Mouse (Mus musculus) olfactory bulb, adult 2 months (tissue): ENCODE measurements around the gene Ece1. TPM values are rescaled to one million over a fixed set of nuclear protein-coding genes. Genes with fewer than 3 reads are reported as not detected.
"Not testable (repeated sequence)": the region's sequence is repeated elsewhere in the genome, so short reads cannot be mapped to it uniquely, and the experiment has no call there.

Source experiments
- H3K27ac ChIP-seq: fragments of 200-500 bp; 2 replicates; pipeline ENCODE4 v1.5.1; 2012; ENCODE audit warnings: low read depth, low read length; ENCODE audit not compliant: insufficient read depth
- H3K4me1 ChIP-seq: fragments of 200-500 bp; 2 replicates; pipeline ENCODE4 v1.6.1; 2012; ENCODE audit warnings: low read length; ENCODE audit not compliant: control insufficient read depth, insufficient read depth
- H3K4me3 ChIP-seq: fragments of 200-500 bp; 2 replicates; pipeline ENCODE4 v1.5.1; 2012; ENCODE audit warnings: mild to moderate bottlenecking, low read depth, low read length, moderate library complexity; ENCODE audit not compliant: insufficient read depth
- CTCF ChIP-seq: fragments of 200-500 bp; IDR thresholded peaks from 2 replicates; pipeline ENCODE4 v1.5.1; 2012; ENCODE audit warnings: low read depth, mild to moderate bottlenecking, low read length, moderate library complexity; ENCODE audit not compliant: insufficient read depth
- POLR2A ChIP-seq: fragments of 200-500 bp; IDR thresholded peaks from 2 replicates; pipeline ENCODE4 v1.6.1; 2012; ENCODE audit warnings: mild to moderate bottlenecking, low read depth, low read length, moderate library complexity; ENCODE audit not compliant: insufficient read depth
- WGBS: fragments of 180-500 bp; shearing (Covaris S2); methylation state at CpG from one replicate; pipeline ENCODE4 v1.1.7; 2018; 5-methylcytosine and 5-hydroxymethylcytosine counted together
- polyA plus RNA-seq: library from polyadenylated mRNA; stranded (reverse); fragments of >200 nt; gene quantifications from 2 replicates; pipeline ENCODE4 v1.2.4, GENCODE M21; 2012; ENCODE audit warnings: low replicate concordance; ENCODE audit not compliant: missing spikeins, insufficient read depth, insufficient read length

Ece1 gene
- polyA plus RNA-seq, 1 experiment, result not detected

DNA sequence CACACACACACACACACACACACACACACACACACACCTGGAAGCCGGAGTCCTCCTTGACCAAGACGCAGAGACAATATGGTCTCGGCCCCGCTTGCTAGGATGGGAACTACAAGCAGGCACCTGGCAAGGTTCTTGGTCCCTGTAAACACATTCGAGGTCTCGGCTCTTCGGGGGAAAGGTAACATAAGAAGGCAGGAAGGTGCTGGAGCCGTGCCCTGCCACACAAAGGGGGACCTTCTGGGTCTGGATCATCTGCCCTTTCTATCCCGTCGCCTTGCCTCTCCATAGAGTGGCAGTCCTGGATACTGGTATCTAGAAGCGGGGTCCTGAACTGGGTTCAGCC, 102.5 kb downstream of the Ece1 start:
- no peak for TF ChIP-seq POLR2A
- TF ChIP-seq CTCF, result no peak
- 95% methylated on average over 11 of the region's 11 CpGs for WGBS
- no peak overlapping the region for H3K27ac ChIP-seq
- H3K4me3 ChIP-seq, result no peak overlapping the region
- peaks cover 15% of the 10 kb centered on the region for H3K4me1 ChIP-seq

DNA sequence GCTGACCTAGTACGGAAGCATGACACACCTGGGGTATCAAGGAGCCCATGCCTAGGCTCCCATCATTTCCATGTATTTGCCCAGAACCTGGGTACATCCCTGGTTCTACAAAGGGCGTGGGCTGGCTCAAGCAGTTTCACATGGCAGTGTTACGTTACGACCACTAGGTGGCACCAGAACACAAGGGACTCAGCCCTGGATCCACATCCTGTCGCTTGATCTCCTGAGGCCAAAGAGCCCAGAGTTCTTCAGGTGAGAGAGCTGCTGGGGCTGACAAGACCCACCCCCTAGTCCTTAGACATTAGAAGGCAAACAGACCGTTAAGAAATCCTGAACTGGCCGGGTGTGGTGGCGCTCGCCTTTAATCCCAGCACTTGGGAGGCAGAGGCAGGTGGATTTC, 106.2 kb downstream of the Ece1 start:
- no peak overlapping the region for H3K4me3 ChIP-seq
- H3K27ac ChIP-seq, result no peak overlapping the region
- 11% methylated on average over 9 of the region's 9 CpGs for WGBS
- peaks cover 4% of the 10 kb centered on the region; the same call in 1 of the 2 replicates for H3K4me1 ChIP-seq
- TF ChIP-seq POLR2A, result no peak
- peak; percentile 77 for TF ChIP-seq CTCF

DNA sequence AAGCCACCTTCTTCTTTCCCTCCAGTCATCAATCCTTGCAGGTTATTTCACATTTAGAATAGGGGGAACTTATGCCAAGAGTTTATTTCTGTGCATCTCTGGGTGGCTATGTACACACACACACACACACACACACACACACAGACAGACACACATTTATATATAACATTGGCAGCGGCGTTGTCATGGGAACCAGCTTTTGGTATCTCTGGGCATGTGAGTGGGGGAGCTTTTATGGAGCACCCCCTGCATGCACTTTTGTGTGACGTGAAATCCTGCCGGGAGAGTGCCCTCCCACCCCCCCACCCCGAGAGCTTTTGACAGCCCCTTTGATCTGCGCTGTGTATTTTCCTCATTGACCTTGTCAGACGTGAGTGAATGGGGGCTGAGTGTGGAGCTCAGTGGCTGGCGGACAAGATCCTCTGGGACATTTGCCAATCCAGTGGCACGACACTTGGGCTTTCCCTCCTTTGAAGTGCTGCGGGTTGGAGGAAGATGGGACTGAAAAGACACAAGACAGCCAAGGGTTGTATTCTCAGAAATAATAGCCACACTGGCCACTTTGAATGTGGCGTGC, 108.7 kb downstream of the Ece1 start:
- not testable (repeated sequence) for H3K4me1 ChIP-seq, H3K4me3 ChIP-seq, H3K27ac ChIP-seq
- WGBS, result no CpG with 5 or more reads among the region's 11 CpGs

DNA sequence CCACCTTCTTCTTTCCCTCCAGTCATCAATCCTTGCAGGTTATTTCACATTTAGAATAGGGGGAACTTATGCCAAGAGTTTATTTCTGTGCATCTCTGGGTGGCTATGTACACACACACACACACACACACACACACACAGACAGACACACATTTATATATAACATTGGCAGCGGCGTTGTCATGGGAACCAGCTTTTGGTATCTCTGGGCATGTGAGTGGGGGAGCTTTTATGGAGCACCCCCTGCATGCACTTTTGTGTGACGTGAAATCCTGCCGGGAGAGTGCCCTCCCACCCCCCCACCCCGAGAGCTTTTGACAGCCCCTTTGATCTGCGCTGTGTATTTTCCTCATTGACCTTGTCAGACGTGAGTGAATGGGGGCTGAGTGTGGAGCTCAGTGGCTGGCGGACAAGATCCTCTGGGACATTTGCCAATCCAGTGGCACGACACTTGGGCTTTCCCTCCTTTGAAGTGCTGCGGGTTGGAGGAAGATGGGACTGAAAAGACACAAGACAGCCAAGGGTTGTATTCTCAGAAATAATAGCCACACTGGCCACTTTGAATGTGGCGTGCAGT, 112.9 kb downstream of the Ece1 start:
- not testable (repeated sequence) for H3K27ac ChIP-seq, H3K4me3 ChIP-seq, H3K4me1 ChIP-seq
- WGBS, result no CpG with 5 or more reads among the region's 11 CpGs

DNA sequence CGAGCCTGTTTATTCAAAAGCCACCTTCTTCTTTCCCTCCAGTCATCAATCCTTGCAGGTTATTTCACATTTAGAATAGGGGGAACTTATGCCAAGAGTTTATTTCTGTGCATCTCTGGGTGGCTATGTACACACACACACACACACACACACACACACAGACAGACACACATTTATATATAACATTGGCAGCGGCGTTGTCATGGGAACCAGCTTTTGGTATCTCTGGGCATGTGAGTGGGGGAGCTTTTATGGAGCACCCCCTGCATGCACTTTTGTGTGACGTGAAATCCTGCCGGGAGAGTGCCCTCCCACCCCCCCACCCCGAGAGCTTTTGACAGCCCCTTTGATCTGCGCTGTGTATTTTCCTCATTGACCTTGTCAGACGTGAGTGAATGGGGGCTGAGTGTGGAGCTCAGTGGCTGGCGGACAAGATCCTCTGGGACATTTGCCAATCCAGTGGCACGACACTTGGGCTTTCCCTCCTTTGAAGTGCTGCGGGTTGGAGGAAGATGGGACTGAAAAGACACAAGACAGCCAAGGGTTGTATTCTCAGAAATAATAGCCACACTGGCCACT, 117.1 kb downstream of the Ece1 start:
- WGBS, result no CpG with 5 or more reads among the region's 11 CpGs
- H3K4me1 ChIP-seq, H3K27ac ChIP-seq, H3K4me3 ChIP-seq: not testable (repeated sequence)

DNA sequence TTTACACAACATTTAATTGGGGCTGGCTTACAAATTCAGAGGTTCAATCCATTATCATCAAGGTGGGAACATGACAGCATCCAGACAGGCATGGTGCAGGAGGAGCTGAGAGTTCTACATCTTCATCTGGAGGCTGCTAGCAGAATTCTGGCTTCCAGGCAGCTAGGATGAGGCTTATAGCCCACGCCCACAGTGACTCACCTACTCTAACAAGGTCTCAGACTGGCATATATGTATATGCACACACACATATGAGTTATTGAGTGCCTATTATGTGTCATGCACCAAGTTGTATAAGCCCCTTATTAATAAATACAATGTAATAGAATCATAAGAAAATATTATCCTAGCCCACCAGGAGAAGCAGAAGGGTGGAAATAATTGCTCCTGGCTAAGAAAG, 120.8 kb downstream of the Ece1 start:
- Histone ChIP-seq H3K4me3 (no peak overlapping the region), H3K27ac (no peak overlapping the region), H3K4me1 (peaks cover 3% of the 10 kb centered on the region; the same call in 1 of the 2 replicates)
- WGBS, result 76% methylated on average over 1 of the region's 1 CpGs
- TF ChIP-seq POLR2A (no peak), CTCF (no peak)

DNA sequence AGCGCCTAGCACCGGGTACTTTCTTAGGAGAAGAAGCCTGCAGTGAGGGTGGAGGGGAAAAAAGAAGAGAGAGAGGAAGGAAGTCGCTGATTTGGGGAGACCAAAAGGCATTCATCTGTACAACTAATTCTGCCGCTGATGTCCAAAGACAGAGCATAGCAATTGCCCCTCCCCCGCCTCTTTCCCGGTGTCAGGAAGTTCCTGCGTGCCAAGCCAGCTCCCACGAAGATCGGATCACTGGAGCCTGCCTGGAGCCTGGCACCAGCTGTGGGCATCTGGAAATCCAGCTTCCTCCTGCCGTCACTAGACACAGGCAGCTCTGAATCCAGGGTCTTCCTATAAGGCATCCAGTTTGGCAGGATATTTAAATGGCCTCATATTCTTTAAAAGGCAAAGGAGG, 122.2 kb downstream of the Ece1 start:
- Histone ChIP-seq H3K4me1 (peaks cover 3% of the 10 kb centered on the region; the same call in 1 of the 2 replicates), H3K4me3 (no peak overlapping the region), H3K27ac (no peak overlapping the region)
- no peak for TF ChIP-seq CTCF
- no peak for TF ChIP-seq POLR2A
- WGBS, result 20% methylated on average over 10 of the region's 10 CpGs

DNA sequence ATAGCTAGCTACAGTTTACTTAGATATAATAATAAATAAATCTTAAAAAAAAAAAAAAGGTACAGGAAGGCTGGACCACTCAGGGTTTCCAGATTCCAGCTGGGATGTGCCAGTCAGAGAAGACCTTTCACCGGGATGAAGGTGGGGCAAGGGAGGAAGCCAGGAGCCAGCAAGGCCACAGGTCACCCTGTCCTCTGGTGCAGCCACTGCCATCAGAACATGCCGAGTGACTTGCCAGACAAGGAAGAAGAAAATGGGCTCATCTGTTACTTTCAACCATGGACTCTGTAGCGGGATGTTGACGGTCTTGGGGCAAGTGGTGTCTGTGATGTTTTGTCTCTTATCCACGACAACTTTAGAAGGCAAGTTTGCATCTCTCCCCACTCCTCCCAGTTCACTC, 122.7 kb downstream of the Ece1 start:
- TF ChIP-seq POLR2A, result no peak
- no peak for TF ChIP-seq CTCF
- Histone ChIP-seq H3K4me3 (no peak overlapping the region), H3K4me1 (peaks cover 3% of the 10 kb centered on the region; the same call in 1 of the 2 replicates), H3K27ac (no peak overlapping the region)
- 85% methylated on average over 5 of the region's 5 CpGs for WGBS

DNA sequence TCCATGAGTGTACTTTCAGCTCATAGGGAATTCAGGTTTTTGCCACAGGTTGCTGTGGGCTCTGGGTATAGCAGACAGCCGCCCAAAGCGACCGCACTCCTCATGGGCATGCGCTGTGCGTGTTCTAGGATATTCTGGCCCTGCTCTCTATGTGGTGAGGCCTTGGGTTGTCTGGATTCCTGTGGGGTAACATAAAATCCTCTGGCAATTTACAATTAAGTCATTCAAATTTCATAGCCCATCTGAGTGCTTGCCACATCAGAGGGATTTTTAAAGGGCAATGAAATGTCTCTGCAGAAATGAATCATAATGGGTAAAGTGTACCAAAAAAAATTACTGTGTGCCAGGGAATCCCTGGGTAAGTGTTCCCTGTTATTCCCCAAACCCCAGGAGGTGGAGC, 127.4 kb downstream of the Ece1 start:
- WGBS, result 96% methylated on average over 5 of the region's 5 CpGs
- no peak overlapping the region for H3K4me3 ChIP-seq
- peaks cover 6% of the 10 kb centered on the region for H3K4me1 ChIP-seq
- H3K27ac ChIP-seq, result no peak overlapping the region
- no peak for TF ChIP-seq CTCF
- TF ChIP-seq POLR2A, result no peak

DNA sequence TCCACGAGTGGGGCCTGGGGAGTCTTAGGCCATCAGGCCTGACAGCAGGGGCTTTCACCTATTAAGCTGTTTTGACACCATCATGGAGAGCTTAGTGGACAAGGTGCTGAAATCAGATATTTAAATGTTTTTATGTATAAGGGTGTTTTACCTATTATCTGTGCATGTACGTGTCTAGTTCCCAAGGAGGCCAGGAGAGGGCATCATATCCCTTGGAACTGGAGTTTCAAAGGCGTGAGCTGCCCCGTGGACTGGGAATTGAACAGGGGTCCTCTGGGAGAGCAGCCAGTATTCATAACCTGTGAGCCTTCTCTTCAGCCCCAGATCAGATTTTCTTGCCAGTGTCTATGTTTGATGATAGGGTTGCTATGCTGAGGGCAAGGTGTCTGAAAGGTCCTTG, 128.4 kb downstream of the Ece1 start:
- Histone ChIP-seq H3K4me1 (peaks cover 6% of the 10 kb centered on the region), H3K4me3 (no peak overlapping the region), H3K27ac (no peak overlapping the region)
- WGBS, result 90% methylated on average over 4 of the region's 4 CpGs
- TF ChIP-seq POLR2A (no peak), CTCF (no peak)
